Mouse (Mus musculus) heart, postnatal 10 days (tissue): ENCODE measurements around the gene Fas. TPM values are rescaled to one million over a fixed set of nuclear protein-coding genes. Genes with fewer than 3 reads are reported as not detected.

Experiments
- DNase-seq, 2 experiments: peaks; one replicate each; pipeline ENCODE4 v3.0.0; 2021
- intact Hi-C: fragments of 180-260 bp; cut with DNase I; formaldehyde crosslinking; loops from one replicate; pipeline ENCODE4 v1.15.1; 2025
- total RNA-seq, 2 experiments: library from RNA; stranded (reverse); gene quantifications; 2 replicates each; pipeline ENCODE4 v1.2.3; 2021

The Fas gene
- total RNA-seq, 2 experiments from 2014 or later: 5.4 to 10.6 TPM

GRCm38 (mm10) chr19:34344702-34345101, 54.2 kb downstream of the Fas start:
- intact Hi-C loops: no loop called here
- no peak for DNase-seq

- intact Hi-C loops: no loop called here
- peak; percentile 33 to 37 for DNase-seq
These were observed 55.3 kb downstream of the Fas start for GRCm38 (mm10) chr19:34345616-34346267.

DNA sequence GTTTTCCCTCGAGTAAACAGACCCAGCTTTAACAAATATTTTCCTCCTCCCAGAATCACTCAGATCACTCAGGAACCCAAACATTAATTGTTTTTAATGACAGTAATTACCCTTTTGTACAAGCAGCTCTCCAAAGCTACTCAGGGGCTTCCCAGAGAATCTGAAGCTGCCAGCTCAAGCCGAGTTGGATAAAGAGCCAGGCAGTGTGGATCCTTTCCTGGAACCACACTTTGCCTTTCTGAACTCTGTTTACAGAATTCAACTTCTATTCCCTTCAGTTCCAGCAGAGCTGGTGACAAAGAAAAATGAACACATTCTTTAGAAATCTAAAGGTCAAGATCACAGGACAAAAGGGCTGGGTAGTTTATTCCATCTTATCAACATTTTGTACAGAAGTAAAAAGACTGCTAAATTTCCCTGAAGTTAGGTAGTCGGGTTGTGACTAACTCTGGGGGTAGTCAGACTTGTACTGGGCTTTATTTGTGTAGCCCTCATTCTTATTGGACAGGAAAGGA, 62.9 kb downstream of the Fas start:
- intact Hi-C loops: no loop called here
- DNase-seq: no peak

DNA sequence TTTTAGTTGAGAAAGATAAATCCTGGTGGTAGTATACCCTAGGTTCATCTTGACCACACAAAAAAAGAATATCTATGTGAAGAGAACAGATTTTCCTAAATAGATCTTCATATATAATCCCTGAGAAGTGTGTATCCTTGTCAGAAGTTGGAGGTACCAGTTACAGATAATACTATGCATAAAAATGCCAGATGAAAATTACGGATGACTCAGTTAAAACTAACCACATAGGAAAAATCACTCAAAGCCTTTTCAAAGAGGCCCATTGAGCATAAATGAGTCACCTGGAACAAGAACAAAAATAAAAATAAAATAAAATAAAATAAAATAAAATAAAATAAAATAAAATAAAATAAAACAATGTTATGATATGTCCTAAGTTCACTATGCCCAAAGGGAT, 72.2 kb downstream of the Fas start:
- DNase-seq: no peak
- intact Hi-C loops: no loop called here

DNA sequence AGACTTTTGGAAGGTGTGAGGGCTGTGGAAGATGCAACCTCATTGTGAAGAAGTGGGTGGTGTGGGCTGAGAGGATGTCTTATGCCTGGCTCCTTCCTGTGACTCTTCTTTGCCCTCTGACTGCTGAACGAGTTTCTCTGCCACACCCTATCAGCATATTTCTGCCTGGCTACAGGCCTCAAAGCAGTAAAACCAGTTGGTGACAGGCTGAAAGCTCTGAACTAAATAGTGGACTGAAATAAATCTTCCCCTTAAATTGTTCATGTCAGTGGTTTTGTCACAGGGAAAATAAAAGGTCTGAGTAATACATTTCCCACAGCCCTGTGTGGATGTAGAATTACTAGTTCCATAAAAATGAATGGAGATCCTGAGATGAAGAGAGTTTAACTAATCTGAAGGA, 79.1 kb downstream of the Fas start:
- intact Hi-C loops: no loop called here
- DNase-seq: no peak

DNA sequence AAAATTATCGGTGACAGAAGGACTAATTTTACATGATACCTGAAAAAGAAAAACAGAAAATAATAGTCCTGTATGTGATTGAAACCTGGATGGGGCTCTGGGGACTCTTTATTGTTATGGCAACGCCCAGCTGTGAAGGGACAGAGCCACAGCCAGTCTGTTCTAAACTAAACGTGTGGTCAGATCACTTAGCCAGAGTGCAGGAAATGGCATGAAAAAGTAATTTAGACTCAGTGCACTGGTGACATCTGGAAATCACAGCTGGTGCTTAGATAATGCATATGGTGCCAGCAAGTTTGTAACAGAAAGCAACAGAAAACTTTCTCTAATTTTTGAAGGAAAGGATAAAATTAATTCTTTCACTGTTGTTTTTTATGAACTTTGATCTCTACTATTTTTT, 79.9 kb downstream of the Fas start:
- no peak for DNase-seq
- intact Hi-C loops: no loop called here

Other genes with a start within 250 kb of the Fas start
- not detected for gene Lipn, start 223.3 kb upstream of the Fas start, total RNA-seq
- gene Lipm, start 189.7 kb upstream of the Fas start, total RNA-seq: not detected
- not detected for gene Ankrd22, start 124.6 kb upstream of the Fas start, total RNA-seq
- 1 to 10 TPM; 4.9 to 6.9 TPM for gene Stambpl1, start 98.4 kb upstream of the Fas start, total RNA-seq
- 100 to 1,000 TPM; 522 to 615 TPM for gene Acta2, start 35.1 kb upstream of the Fas start, total RNA-seq
- under 1 TPM in 1 of 2 experiments, not detected in 1; 0.42 TPM for gene Ch25h, start 184.5 kb downstream of the Fas start, total RNA-seq
- 10 to 100 TPM; 28.6 to 29.1 TPM for gene Lipa, start 236.8 kb downstream of the Fas start, total RNA-seq